Mouse (Mus musculus): ENCODE data around the gene Cdh1. TPM values are rescaled to one million over a fixed set of nuclear protein-coding genes. Genes with fewer than 3 reads are reported as not detected.

Gene Cdh1
- polyA plus RNA-seq, 1 experiment from 2014 or later, result 74.0 TPM

GRCm38 (mm10) chr8:106576849-106577555 lies 26.1 kb upstream of the Cdh1 start:
- Histone ChIP-seq H3K36me3 (ENCODE audit: insufficient read depth, low read length) (no peaks in the 10 kb centered on the region), H3K9me3 (replicated peaks; ENCODE audit: low read length) (no peaks in the 10 kb centered on the region), H3K4me3 (replicated peaks; ENCODE audit: low read depth, low read length) (no peak overlapping the region), H3K27me3 (ENCODE audit: insufficient read depth, low read length) (no peaks in the 10 kb centered on the region), H3K4me1 (replicated peaks; ENCODE audit: insufficient read depth, low read length) (0 out of 2 replicates have a peak, but pooled peaks cover 6% of the 10 kb centered on the region), H3K27ac (peak overlapping the region; percentile 6; the same call in 1 of the 2 replicates), H3K9ac (ENCODE audit: low read depth, low read length) (no peak overlapping the region), H3K4me2 (ENCODE audit: low read length) (no peak overlapping the region)
- WGBS, result 22% methylated on average over 6 of the region's 6 CpGs
- peak; percentile 63; the same call in 1 of the 2 replicates for ATAC-seq (replicated peaks; ENCODE audit: low FRiP score, low read depth)
- TF ChIP-seq CTCF (IDR thresholded peaks at IDR 0.05; ENCODE audit: low read depth), result no peak
- DNase-seq (ENCODE audit: low spot score), result peak; percentile 64

- no peak for DNase-seq (ENCODE audit: low spot score)
- no peaks in the 10 kb centered on the region for H3K36me3 ChIP-seq (ENCODE audit: insufficient read depth, low read length)
- 0 out of 2 replicates have a peak, but pooled peaks cover 6% of the 10 kb centered on the region for H3K4me1 ChIP-seq (replicated peaks; ENCODE audit: insufficient read depth, low read length)
- no peak overlapping the region for H3K4me2 ChIP-seq (ENCODE audit: low read length)
- ATAC-seq (replicated peaks; ENCODE audit: low FRiP score, low read depth), result no peak
- H3K27ac ChIP-seq, result no peak overlapping the region
- no peak overlapping the region for H3K9ac ChIP-seq (ENCODE audit: low read depth, low read length)
- H3K9me3 ChIP-seq (replicated peaks; ENCODE audit: low read length), result no peaks in the 10 kb centered on the region
- no peak for TF ChIP-seq CTCF (IDR thresholded peaks at IDR 0.05; ENCODE audit: low read depth)
- no peak overlapping the region for H3K4me3 ChIP-seq (replicated peaks; ENCODE audit: low read depth, low read length)
- no peaks in the 10 kb centered on the region for H3K27me3 ChIP-seq (ENCODE audit: insufficient read depth, low read length)
- WGBS, result 42% methylated on average over 2 of the region's 2 CpGs
Observed at GRCm38 (mm10) chr8:106579510-106579909, 23.6 kb upstream of the Cdh1 start.

GRCm38 (mm10) chr8:106581344-106582088 lies 21.6 kb upstream of the Cdh1 start:
- Histone ChIP-seq H3K27me3 (ENCODE audit: insufficient read depth, low read length) (no peaks in the 10 kb centered on the region), H3K4me2 (ENCODE audit: low read length) (no peak overlapping the region), H3K9me3 (replicated peaks; ENCODE audit: low read length) (no peaks in the 10 kb centered on the region), H3K36me3 (ENCODE audit: insufficient read depth, low read length) (no peaks in the 10 kb centered on the region), H3K4me3 (replicated peaks; ENCODE audit: low read depth, low read length) (no peak overlapping the region), H3K27ac (no peak overlapping the region), H3K4me1 (replicated peaks; ENCODE audit: insufficient read depth, low read length) (0 out of 2 replicates have a peak, but pooled peaks cover 6% of the 10 kb centered on the region), H3K9ac (ENCODE audit: low read depth, low read length) (no peak overlapping the region)
- DNase-seq (ENCODE audit: low spot score) (no peak), ATAC-seq (replicated peaks; ENCODE audit: low FRiP score, low read depth) (0 out of 2 replicates have a peak, but pooled peaks have one; percentile 33)
- 66% methylated on average over 6 of the region's 6 CpGs for WGBS
- TF ChIP-seq CTCF (IDR thresholded peaks at IDR 0.05; ENCODE audit: low read depth), result no peak

GRCm38 (mm10) chr8:106584942-106585670 lies 18.0 kb upstream of the Cdh1 start:
- peak; percentile 75; the same call in 1 of the 2 replicates for ATAC-seq (replicated peaks; ENCODE audit: low FRiP score, low read depth)

GRCm38 (mm10) chr8:106585671-106586037 lies 17.5 kb upstream of the Cdh1 start:
- no peak overlapping the region for H3K9ac ChIP-seq (ENCODE audit: low read depth, low read length)
- no peak for TF ChIP-seq CTCF (IDR thresholded peaks at IDR 0.05; ENCODE audit: low read depth)
- H3K4me3 ChIP-seq (replicated peaks; ENCODE audit: low read depth, low read length), result no peak overlapping the region
- DNase-seq (ENCODE audit: low spot score), result no peak
- H3K27me3 ChIP-seq (ENCODE audit: insufficient read depth, low read length), result no peaks in the 10 kb centered on the region
- H3K27ac ChIP-seq, result peak overlapping the region; percentile 60; the same call in 1 of the 2 replicates
- no peaks in the 10 kb centered on the region for H3K4me1 ChIP-seq (replicated peaks; ENCODE audit: insufficient read depth, low read length)
- no peaks in the 10 kb centered on the region for H3K36me3 ChIP-seq (ENCODE audit: insufficient read depth, low read length)
- H3K9me3 ChIP-seq (replicated peaks; ENCODE audit: low read length), result no peaks in the 10 kb centered on the region
- WGBS, result 89% methylated on average over 3 of the region's 3 CpGs
- no peak for ATAC-seq (replicated peaks; ENCODE audit: low FRiP score, low read depth)
- no peak overlapping the region for H3K4me2 ChIP-seq (ENCODE audit: low read length)

More at GRCm38 (mm10) chr8:106584942-106585670, 18.0 kb upstream of the Cdh1 start:
- Histone ChIP-seq H3K9ac (ENCODE audit: low read depth, low read length) (no peak overlapping the region), H3K9me3 (replicated peaks; ENCODE audit: low read length) (no peaks in the 10 kb centered on the region), H3K36me3 (ENCODE audit: insufficient read depth, low read length) (no peaks in the 10 kb centered on the region), H3K4me3 (replicated peaks; ENCODE audit: low read depth, low read length) (no peak overlapping the region), H3K4me2 (ENCODE audit: low read length) (no peak overlapping the region), H3K27ac (peak overlapping the region; percentile 60; the same call in 1 of the 2 replicates), H3K4me1 (replicated peaks; ENCODE audit: insufficient read depth, low read length) (no peaks in the 10 kb centered on the region), H3K27me3 (ENCODE audit: insufficient read depth, low read length) (no peaks in the 10 kb centered on the region)
- no peak for DNase-seq (ENCODE audit: low spot score)
- no peak for TF ChIP-seq CTCF (IDR thresholded peaks at IDR 0.05; ENCODE audit: low read depth)
- 50% methylated on average over 11 of the region's 11 CpGs for WGBS

- no peaks in the 10 kb centered on the region for H3K27me3 ChIP-seq (ENCODE audit: insufficient read depth, low read length)
- no peak overlapping the region for H3K4me2 ChIP-seq (ENCODE audit: low read length)
- DNase-seq (ENCODE audit: low spot score) (no peak), ATAC-seq (replicated peaks; ENCODE audit: low FRiP score, low read depth) (no peak)
- TF ChIP-seq CTCF (IDR thresholded peaks at IDR 0.05; ENCODE audit: low read depth), result no peak
- H3K9me3 ChIP-seq (replicated peaks; ENCODE audit: low read length), result no peaks in the 10 kb centered on the region
- H3K4me3 ChIP-seq (replicated peaks; ENCODE audit: low read depth, low read length), result no peak overlapping the region
- H3K36me3 ChIP-seq (ENCODE audit: insufficient read depth, low read length), result no peaks in the 10 kb centered on the region
- no peak overlapping the region for H3K9ac ChIP-seq (ENCODE audit: low read depth, low read length)
- no peaks in the 10 kb centered on the region for H3K4me1 ChIP-seq (replicated peaks; ENCODE audit: insufficient read depth, low read length)
- no peak overlapping the region for H3K27ac ChIP-seq
- 85% methylated on average over 8 of the region's 8 CpGs for WGBS
Observed at GRCm38 (mm10) chr8:106586896-106587295, 16.3 kb upstream of the Cdh1 start.

All from kidney, postnatal 0 days (tissue).